Mouse (Mus musculus): ENCODE data around the gene Nek7. TPM values are rescaled to one million over a fixed set of nuclear protein-coding genes. Genes with fewer than 3 reads are reported as not detected.

Gene Nek7
- polyA plus RNA-seq, 1 experiment from 2014 or later: 35.9 TPM

- H3K36me3 ChIP-seq (ENCODE audit: control insufficient read depth, insufficient read depth, low read length): no peaks in the 10 kb centered on the region
- no peak overlapping the region for H3K27ac ChIP-seq (ENCODE audit: low read length)
- H3K9me3 ChIP-seq (ENCODE audit: control insufficient read depth, low read length): no peaks in the 10 kb centered on the region
- no peaks in the 10 kb centered on the region for H3K27me3 ChIP-seq (ENCODE audit: control insufficient read depth, insufficient read depth, low read depth, low read length)
- H3K4me3 ChIP-seq (ENCODE audit: low read length): no peak overlapping the region
- no peak overlapping the region for H3K9ac ChIP-seq (ENCODE audit: low read length)
- no peak for ATAC-seq (ENCODE audit: low read depth)
- no peaks in the 10 kb centered on the region for H3K4me1 ChIP-seq (replicated peaks; ENCODE audit: control insufficient read depth, insufficient read depth, low read length)
- no peak overlapping the region for H3K4me2 ChIP-seq (ENCODE audit: low read depth, low read length)
- 72% methylated on average over 3 of the region's 3 CpGs for WGBS
Measured at GRCm38 (mm10) chr1:138627804-138628203, 7.9 kb upstream of the Nek7 start.

GRCm38 (mm10) chr1:138626288-138626687, 6.3 kb upstream of the Nek7 start:
- Histone ChIP-seq H3K4me3 (ENCODE audit: low read length) (no peak overlapping the region), H3K9ac (ENCODE audit: low read length) (no peak overlapping the region), H3K36me3 (ENCODE audit: control insufficient read depth, insufficient read depth, low read length) (no peaks in the 10 kb centered on the region), H3K4me1 (replicated peaks; ENCODE audit: control insufficient read depth, insufficient read depth, low read length) (no peaks in the 10 kb centered on the region), H3K4me2 (ENCODE audit: low read depth, low read length) (no peak overlapping the region), H3K9me3 (ENCODE audit: control insufficient read depth, low read length) (no peaks in the 10 kb centered on the region), H3K27ac (ENCODE audit: low read length) (no peak overlapping the region), H3K27me3 (ENCODE audit: control insufficient read depth, insufficient read depth, low read depth, low read length) (no peaks in the 10 kb centered on the region)
- no peak for ATAC-seq (ENCODE audit: low read depth)
- WGBS: 65% methylated on average over 3 of the region's 3 CpGs

- no peak for ATAC-seq (ENCODE audit: low read depth)
- no peaks in the 10 kb centered on the region for H3K9me3 ChIP-seq (ENCODE audit: control insufficient read depth, low read length)
- no peak overlapping the region for H3K9ac ChIP-seq (ENCODE audit: low read length)
- 58% methylated on average over 1 of the region's 1 CpGs for WGBS
- H3K4me2 ChIP-seq (ENCODE audit: low read depth, low read length): no peak overlapping the region
- H3K27ac ChIP-seq (ENCODE audit: low read length): no peak overlapping the region
- no peaks in the 10 kb centered on the region for H3K27me3 ChIP-seq (ENCODE audit: control insufficient read depth, insufficient read depth, low read depth, low read length)
- no peak overlapping the region for H3K4me3 ChIP-seq (ENCODE audit: low read length)
- H3K36me3 ChIP-seq (ENCODE audit: control insufficient read depth, insufficient read depth, low read length): no peaks in the 10 kb centered on the region
- peaks cover 7% of the 10 kb centered on the region for H3K4me1 ChIP-seq (replicated peaks; ENCODE audit: control insufficient read depth, insufficient read depth, low read length)
Measured at GRCm38 (mm10) chr1:138623870-138624269, 3.9 kb upstream of the Nek7 start.

GRCm38 (mm10) chr1:138622831-138623230, 2.9 kb upstream of the Nek7 start:
- Histone ChIP-seq H3K4me2 (ENCODE audit: low read depth, low read length) (no peak overlapping the region), H3K27me3 (ENCODE audit: control insufficient read depth, insufficient read depth, low read depth, low read length) (no peaks in the 10 kb centered on the region)
- 78% methylated on average over 5 of the region's 5 CpGs for WGBS

GRCm38 (mm10) chr1:138622431-138622830, 2.5 kb upstream of the Nek7 start:
- no peak overlapping the region for H3K4me2 ChIP-seq (ENCODE audit: low read depth, low read length)
- 73% methylated on average over 3 of the region's 3 CpGs for WGBS
- H3K9ac ChIP-seq (ENCODE audit: low read length): no peak overlapping the region
- H3K36me3 ChIP-seq (ENCODE audit: control insufficient read depth, insufficient read depth, low read length): no peaks in the 10 kb centered on the region
- no peak overlapping the region for H3K4me3 ChIP-seq (ENCODE audit: low read length)
- no peak overlapping the region for H3K27ac ChIP-seq (ENCODE audit: low read length)
- H3K9me3 ChIP-seq (ENCODE audit: control insufficient read depth, low read length): no peaks in the 10 kb centered on the region
- no peaks in the 10 kb centered on the region for H3K27me3 ChIP-seq (ENCODE audit: control insufficient read depth, insufficient read depth, low read depth, low read length)
- peaks cover 7% of the 10 kb centered on the region for H3K4me1 ChIP-seq (replicated peaks; ENCODE audit: control insufficient read depth, insufficient read depth, low read length)
- ATAC-seq (ENCODE audit: low read depth): no peak

More at GRCm38 (mm10) chr1:138622831-138623230, 2.9 kb upstream of the Nek7 start:
- peaks cover 7% of the 10 kb centered on the region for H3K4me1 ChIP-seq (replicated peaks; ENCODE audit: control insufficient read depth, insufficient read depth, low read length)
- H3K36me3 ChIP-seq (ENCODE audit: control insufficient read depth, insufficient read depth, low read length): no peaks in the 10 kb centered on the region
- H3K9ac ChIP-seq (ENCODE audit: low read length): no peak overlapping the region
- no peak overlapping the region for H3K27ac ChIP-seq (ENCODE audit: low read length)
- no peaks in the 10 kb centered on the region for H3K9me3 ChIP-seq (ENCODE audit: control insufficient read depth, low read length)
- ATAC-seq (ENCODE audit: low read depth): no peak
- H3K4me3 ChIP-seq (ENCODE audit: low read length): no peak overlapping the region

GRCm38 (mm10) chr1:138619114-138619971, 598 bp downstream of the Nek7 start:
- peak overlapping the region; percentile 82 for H3K4me2 ChIP-seq (ENCODE audit: low read depth, low read length)
- peak overlapping the region; percentile 99 for H3K27ac ChIP-seq (ENCODE audit: low read length)
- peak; percentile 95 for ATAC-seq (ENCODE audit: low read depth)
- H3K4me1 ChIP-seq (replicated peaks; ENCODE audit: control insufficient read depth, insufficient read depth, low read length): peaks cover 10% of the 10 kb centered on the region
- H3K36me3 ChIP-seq (ENCODE audit: control insufficient read depth, insufficient read depth, low read length): no peaks in the 10 kb centered on the region
- under 1% methylated on average over 70 of the region's 83 CpGs for WGBS
- H3K9me3 ChIP-seq (ENCODE audit: control insufficient read depth, low read length): no peaks in the 10 kb centered on the region
- H3K27me3 ChIP-seq (ENCODE audit: control insufficient read depth, insufficient read depth, low read depth, low read length): no peaks in the 10 kb centered on the region
- peak overlapping the region; percentile 90 for H3K9ac ChIP-seq (ENCODE audit: low read length)
- peak overlapping the region; percentile 75 for H3K4me3 ChIP-seq (ENCODE audit: low read length)

- peak; percentile 90 for ATAC-seq (ENCODE audit: low read depth)
- no peaks in the 10 kb centered on the region for H3K9me3 ChIP-seq (ENCODE audit: control insufficient read depth, low read length)
- peaks cover 10% of the 10 kb centered on the region for H3K4me1 ChIP-seq (replicated peaks; ENCODE audit: control insufficient read depth, insufficient read depth, low read length)
- H3K9ac ChIP-seq (ENCODE audit: low read length): peak overlapping the region; percentile 61
- no peaks in the 10 kb centered on the region for H3K36me3 ChIP-seq (ENCODE audit: control insufficient read depth, insufficient read depth, low read length)
- peak overlapping the region; percentile 82 for H3K4me2 ChIP-seq (ENCODE audit: low read depth, low read length)
- peak overlapping the region; percentile 75 for H3K4me3 ChIP-seq (ENCODE audit: low read length)
- 0% methylated on average over 11 of the region's 11 CpGs for WGBS
- no peaks in the 10 kb centered on the region for H3K27me3 ChIP-seq (ENCODE audit: control insufficient read depth, insufficient read depth, low read depth, low read length)
- peak overlapping the region; percentile 76 for H3K27ac ChIP-seq (ENCODE audit: low read length)
Measured at GRCm38 (mm10) chr1:138618012-138618354, 2.0 kb downstream of the Nek7 start.

- Histone ChIP-seq H3K9ac (ENCODE audit: low read length) (peak overlapping the region; percentile 61), H3K27me3 (ENCODE audit: control insufficient read depth, insufficient read depth, low read depth, low read length) (no peaks in the 10 kb centered on the region), H3K36me3 (ENCODE audit: control insufficient read depth, insufficient read depth, low read length) (no peaks in the 10 kb centered on the region), H3K27ac (ENCODE audit: low read length) (peak overlapping the region; percentile 76), H3K9me3 (ENCODE audit: control insufficient read depth, low read length) (no peaks in the 10 kb centered on the region), H3K4me3 (ENCODE audit: low read length) (peak overlapping the region; percentile 75), H3K4me1 (replicated peaks; ENCODE audit: control insufficient read depth, insufficient read depth, low read length) (peaks cover 10% of the 10 kb centered on the region), H3K4me2 (ENCODE audit: low read depth, low read length) (peak overlapping the region; percentile 82)
- 9% methylated on average over 17 of the region's 17 CpGs for WGBS
- no peak for ATAC-seq (ENCODE audit: low read depth)
Measured at GRCm38 (mm10) chr1:138617279-138618011, 2.5 kb downstream of the Nek7 start.

GRCm38 (mm10) chr1:138615388-138615787, 4.6 kb downstream of the Nek7 start:
- H3K9ac ChIP-seq (ENCODE audit: low read length): no peak overlapping the region
- H3K4me1 ChIP-seq (replicated peaks; ENCODE audit: control insufficient read depth, insufficient read depth, low read length): peaks cover 6% of the 10 kb centered on the region; the same call in 1 of the 2 replicates
- no peak for ATAC-seq (ENCODE audit: low read depth)
- H3K27me3 ChIP-seq (ENCODE audit: control insufficient read depth, insufficient read depth, low read depth, low read length): no peaks in the 10 kb centered on the region
- H3K27ac ChIP-seq (ENCODE audit: low read length): no peak overlapping the region
- WGBS: 74% methylated on average over 3 of the region's 3 CpGs
- no peak overlapping the region for H3K4me3 ChIP-seq (ENCODE audit: low read length)
- no peaks in the 10 kb centered on the region for H3K9me3 ChIP-seq (ENCODE audit: control insufficient read depth, low read length)
- no peaks in the 10 kb centered on the region for H3K36me3 ChIP-seq (ENCODE audit: control insufficient read depth, insufficient read depth, low read length)
- no peak overlapping the region for H3K4me2 ChIP-seq (ENCODE audit: low read depth, low read length)
